Comparison of ENCODE assay signal across 12 mouse cellular contexts in genomic region chr13:104393427-104394356, GRCm38 (mm10).
A peak's percentile ranks its signal among the peaks of the same experiment; 100 is the strongest.
DNase-seq lines count a peak whose midpoint lies in the region; ATAC-seq and TF ChIP-seq lines count a peak whose summit lies in the region.
"Had no signal": no experiment of that assay in that cellular context is flagged by ENCODE, and none has a peak within 500 bp of the region (broad histone marks: within the 10 kb centered on the region; RNA-seq: fewer than 3 reads in every experiment).

No protein-coding gene starts in this region.

- 80% methylated on average over 8 of the region's 8 CpGs for WGBS in lung, embryonic 14.5 days

- no peaks in the 10 kb centered on the region for H3K27me3 ChIP-seq in lung, embryonic 14.5 days (ENCODE audit: insufficient read depth, low read length)
- H3K27me3 ChIP-seq: liver, embryonic 12.5 days; midbrain, embryonic 12.5 days; stomach, embryonic 15.5 days had no signal

- intact Hi-C loops in gastrocnemius, adult 2 months (cut with DNase I), result loop anchor here (10.0 kb wide), 1 partner anchor 291 kb away; no protein-coding TSS in a partner anchor

- DNase-seq in gastrocnemius, adult 18-20 months (ENCODE audit: low spot score), result peak; percentile 10
- DNase-seq in gastrocnemius, adult 2 months, result no peak
- peak; percentile 5 for DNase-seq in lung, embryonic 14.5 days
- no peak for DNase-seq in lung, postnatal 25 days (ENCODE audit: low spot score)
- DNase-seq in cerebellum, postnatal 25 days, result peak; percentile 37 to 60
- DNase-seq in layer of hippocampus, postnatal 10 days (ENCODE audit: low spot score in 2 of 2), result peak; percentile 78 to 82
- DNase-seq in retina, postnatal 1 day, result no peak
- no peak for DNase-seq in spleen, postnatal 4 days (ENCODE audit: low spot score in 2 of 2)
- DNase-seq: kidney, adult 18-20 months had no signal

- H3K9ac ChIP-seq in lung, embryonic 14.5 days, result no peak overlapping the region
- H3K9ac ChIP-seq: liver, embryonic 12.5 days; midbrain, embryonic 12.5 days; stomach, embryonic 15.5 days had no signal

- H3K4me3 ChIP-seq in gastrocnemius, adult 2 months, result no peak overlapping the region
- no peak overlapping the region for H3K4me3 ChIP-seq in lung, embryonic 14.5 days (ENCODE audit: low read depth, low read length)
- H3K4me3 ChIP-seq: liver, embryonic 12.5 days; midbrain, embryonic 12.5 days; stomach, embryonic 15.5 days had no signal

- ATAC-seq in lung, embryonic 14.5 days (ENCODE audit: insufficient read depth), result 0 out of 2 replicates have a peak, but pooled peaks have one; percentile 28
- ATAC-seq: liver, embryonic 12.5 days had no signal

- H3K4me1 ChIP-seq in lung, embryonic 14.5 days (ENCODE audit: insufficient read depth), result no peaks in the 10 kb centered on the region
- H3K4me1 ChIP-seq: liver, embryonic 12.5 days; midbrain, embryonic 12.5 days; stomach, embryonic 15.5 days had no signal

- H3K9me3 ChIP-seq in lung, embryonic 14.5 days (ENCODE audit: low read depth, low read length), result no peaks in the 10 kb centered on the region
- H3K9me3 ChIP-seq: liver, embryonic 12.5 days; midbrain, embryonic 12.5 days; stomach, embryonic 15.5 days had no signal

- H3K4me2 ChIP-seq in lung, embryonic 14.5 days, result no peak overlapping the region
- H3K4me2 ChIP-seq: liver, embryonic 12.5 days; midbrain, embryonic 12.5 days; stomach, embryonic 15.5 days had no signal

- TF ChIP-seq CTCF in gastrocnemius, adult 2 months (IDR thresholded peaks at IDR 0.05), result no peak
- no peak for TF ChIP-seq CTCF in lung, embryonic 14.5 days (IDR thresholded peaks at IDR 0.05; ENCODE audit: low read depth)

- no peak overlapping the region for H3K27ac ChIP-seq in gastrocnemius, adult 2 months
- H3K27ac ChIP-seq in lung, embryonic 14.5 days (ENCODE audit: low read depth), result no peak overlapping the region
- H3K27ac ChIP-seq: liver, embryonic 12.5 days; midbrain, embryonic 12.5 days; stomach, embryonic 15.5 days had no signal

- no peaks in the 10 kb centered on the region for H3K36me3 ChIP-seq in lung, embryonic 14.5 days (ENCODE audit: insufficient read depth)
- H3K36me3 ChIP-seq: liver, embryonic 12.5 days; midbrain, embryonic 12.5 days; stomach, embryonic 15.5 days had no signal

Comparison
In these comparisons a context has a peak if more than half of its experiments do, and no peak if none do; other contexts are left out.
1. DNase-seq: peak in gastrocnemius, adult 18-20 months (single experiment), lung, embryonic 14.5 days (single experiment), cerebellum, postnatal 25 days (2 of 2) and layer of hippocampus, postnatal 10 days (2 of 2); none in gastrocnemius, adult 2 months (single experiment), lung, postnatal 25 days (single experiment), retina, postnatal 1 day (single experiment) and spleen, postnatal 4 days (0 of 2).